In the genomic region with DNA sequence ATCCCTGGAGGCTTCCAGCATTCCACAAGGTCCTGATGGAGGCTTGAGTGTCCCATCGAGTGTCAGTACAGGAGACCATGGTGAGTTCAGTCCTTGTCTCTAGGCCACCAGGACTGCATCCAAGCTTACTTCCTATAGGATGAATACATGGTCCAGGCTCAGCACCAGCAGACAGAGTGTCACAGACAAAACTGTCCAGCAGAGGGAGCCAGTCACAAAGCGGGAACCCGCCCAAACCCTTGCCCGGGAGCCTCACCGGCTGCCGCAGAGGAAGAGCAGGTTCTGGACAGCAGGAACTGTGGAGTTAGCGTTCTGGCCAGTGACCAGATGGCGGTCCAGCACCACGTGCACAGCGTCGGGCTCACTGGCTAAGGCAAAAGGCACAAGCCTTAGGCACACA, we compare ENCODE assay signal across 8 mouse cellular contexts. TPM values are rescaled to one million over a fixed set of nuclear protein-coding genes. Genes with fewer than 3 reads are reported as not detected.
DNase-seq lines count a peak whose midpoint lies in the region; ATAC-seq lines count a peak whose summit lies in the region.

No protein-coding gene starts in this region.

- H3K4me2 ChIP-seq in hindbrain, embryonic 15.5 days = 0 out of 2 replicates have a peak overlapping the region, but pooled peaks have one; percentile 26

- ATAC-seq in hindbrain, embryonic 15.5 days (ENCODE audit: low FRiP score, low read depth) = peak; percentile 58

- H3K36me3 ChIP-seq in hindbrain, embryonic 15.5 days = peaks cover 9% of the 10 kb centered on the region

- no peak overlapping the region for H3K4me3 ChIP-seq in hindbrain, embryonic 15.5 days

- H3K27me3 ChIP-seq in hindbrain, embryonic 15.5 days = no peaks in the 10 kb centered on the region

- peaks cover 22% of the 10 kb centered on the region for H3K4me1 ChIP-seq in hindbrain, embryonic 15.5 days (replicated peaks)

- WGBS in hindbrain, embryonic 15.5 days = 8% methylated on average over 11 of the region's 11 CpGs

- 0 out of 2 replicates have a peak overlapping the region, but pooled peaks have one; percentile 32 for H3K27ac ChIP-seq in hindbrain, embryonic 15.5 days (replicated peaks)

- no peaks in the 10 kb centered on the region for H3K9me3 ChIP-seq in hindbrain, embryonic 15.5 days

- DNase-seq in NIH3T3 (ENCODE audit: low read depth) = peak; percentile 92
- peak; percentile 98 for DNase-seq in cerebellum, postnatal 14 days
- peak; percentile 84 to 91 for DNase-seq in frontal cortex, postnatal 36 days (ENCODE audit: low spot score in 2 of 2)
- DNase-seq in layer of hippocampus, postnatal 25 days (ENCODE audit: extremely low spot score in 1 of 2, low spot score in 1 of 2) = peak; percentile 81 to 89
- peak; percentile 94 for DNase-seq in lung, postnatal 14 days
- DNase-seq in ovary, postnatal 36 days (ENCODE audit: low spot score) = peak; percentile 80
- peak; percentile 84 for DNase-seq in thymus, postnatal 14 days

- H3K9ac ChIP-seq in hindbrain, embryonic 15.5 days = 0 out of 2 replicates have a peak overlapping the region, but pooled peaks have one; percentile 10

RNA-seq across cellular contexts. Expression of gene Gatd1, which starts 5.1 kb away (rescaled TPM):
- polyA plus RNA-seq in hindbrain, embryonic 15.5 days (2015; fragmentation: Nextera tagmentation; extraction: Ambion mirVana) = 52.5 and 53.3 TPM in 2 replicates
- 10 to 100 TPM; 42.4 to 49.2 TPM for total RNA-seq in layer of hippocampus, postnatal 25 days (2021)

RNA-seq across cellular contexts. Expression of gene Taldo1, which starts 16.8 kb away (rescaled TPM):
- 286 and 298 TPM in 2 replicates for polyA plus RNA-seq in hindbrain, embryonic 15.5 days (2015; fragmentation: Nextera tagmentation; extraction: Ambion mirVana)
- 100 to 1,000 TPM; 125 to 154 TPM for total RNA-seq in layer of hippocampus, postnatal 25 days (2021)

RNA-seq across cellular contexts. Expression of gene Cend1, which starts 20.5 kb away (rescaled TPM):
- polyA plus RNA-seq in hindbrain, embryonic 15.5 days (2015; fragmentation: Nextera tagmentation; extraction: Ambion mirVana) = 153 and 184 TPM in 2 replicates
- total RNA-seq in layer of hippocampus, postnatal 25 days (2021) = 100 to 1,000 TPM; 286 to 299 TPM

RNA-seq across cellular contexts. Expression of gene Slc25a22, which starts 28.9 kb away (rescaled TPM):
- polyA plus RNA-seq in hindbrain, embryonic 15.5 days (2015; fragmentation: Nextera tagmentation; extraction: Ambion mirVana) = 94.0 and 107 TPM in 2 replicates
- 100 to 1,000 TPM; 351 to 355 TPM for total RNA-seq in layer of hippocampus, postnatal 25 days (2021)

RNA-seq across cellular contexts. Expression of gene Pidd1, which starts 35.0 kb away (rescaled TPM):
- polyA plus RNA-seq in hindbrain, embryonic 15.5 days (2015; fragmentation: Nextera tagmentation; extraction: Ambion mirVana) = 3.9 and 4.5 TPM in 2 replicates
- 1 to 10 TPM in 1 of 2 experiments, under 1 TPM in 1; 0.84 to 2.2 TPM for total RNA-seq in layer of hippocampus, postnatal 25 days (2021)
